Mouse (Mus musculus) adrenal gland, adult 8-10 months (tissue): ENCODE results near the gene Ccdc30. TPM values are rescaled to one million over a fixed set of nuclear protein-coding genes. Genes with fewer than 3 reads are reported as not detected.

Source experiments
- DNase-seq: peaks from one replicate; pipeline ENCODE4 v3.0.0; 2022
- total RNA-seq, 4 experiments: library from RNA; stranded (reverse); gene quantifications; 2 replicates each; pipeline ENCODE4 v1.2.4; 2022

The Ccdc30 gene
- total RNA-seq, 4 experiments from 2014 or later = 15.6 to 33.1 (median 20.5) TPM

- DNase-seq = no peak
Observed at GRCm38 (mm10) chr4:119412791-119413190, 2.5 kb downstream of the Ccdc30 start.

DNA sequence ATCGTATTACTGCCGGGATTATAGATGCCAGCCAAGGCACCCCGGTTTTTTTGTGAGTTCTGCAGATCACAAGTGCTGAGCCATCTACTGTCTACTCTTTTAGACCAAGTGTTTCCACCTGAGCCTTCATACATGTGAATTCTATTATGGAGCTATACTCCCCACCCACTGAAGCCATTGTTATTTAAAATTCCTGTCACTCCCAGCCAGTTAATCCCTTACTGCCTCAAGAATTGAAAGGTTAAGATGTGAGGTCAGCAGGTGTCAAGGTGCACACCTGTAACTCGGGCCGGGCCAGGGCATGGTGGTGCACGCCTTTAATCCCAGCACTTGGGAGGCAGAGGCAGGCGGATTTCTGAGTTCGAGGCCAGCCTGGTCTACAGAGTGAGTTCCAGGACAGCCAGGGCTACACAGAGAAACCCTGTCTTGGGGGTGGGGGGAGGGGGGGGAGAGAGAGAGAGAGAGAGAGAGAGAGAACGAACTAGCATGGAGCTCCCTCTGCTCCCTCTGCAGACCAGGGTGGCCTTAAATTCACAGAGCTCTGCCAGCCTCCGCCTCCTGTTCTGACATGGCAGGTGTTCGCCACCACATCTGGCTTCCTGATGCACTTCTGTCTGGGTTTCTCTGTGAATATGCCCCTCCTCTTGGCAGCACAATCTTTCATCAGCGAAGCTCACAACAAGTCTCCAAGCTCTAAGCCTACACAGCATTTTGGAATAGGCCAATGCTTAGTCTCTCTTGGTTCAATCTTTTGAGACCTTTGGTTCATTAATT is 3.3 kb downstream of the Ccdc30 start:
- no peak for DNase-seq

DNA sequence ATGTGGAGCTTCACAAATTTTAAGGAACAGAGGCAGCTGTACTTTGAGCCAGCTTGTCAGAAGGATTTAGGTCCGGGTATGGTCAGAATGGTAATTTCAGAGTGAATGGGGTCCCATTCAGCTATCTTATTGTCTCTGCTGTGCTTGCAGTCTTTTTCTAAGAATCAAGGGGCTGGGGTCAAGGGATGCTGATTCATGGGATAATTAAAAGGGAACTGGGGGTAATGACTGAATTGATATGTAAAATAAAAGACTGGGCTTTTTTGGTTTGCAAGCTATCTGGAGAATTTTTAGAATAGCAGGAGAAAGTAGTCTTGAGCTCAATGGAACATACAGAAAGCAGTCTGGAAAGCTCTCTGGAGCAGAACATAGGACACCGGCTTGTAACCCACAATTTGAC is 11.9 kb downstream of the Ccdc30 start:
- no peak for DNase-seq

DNA sequence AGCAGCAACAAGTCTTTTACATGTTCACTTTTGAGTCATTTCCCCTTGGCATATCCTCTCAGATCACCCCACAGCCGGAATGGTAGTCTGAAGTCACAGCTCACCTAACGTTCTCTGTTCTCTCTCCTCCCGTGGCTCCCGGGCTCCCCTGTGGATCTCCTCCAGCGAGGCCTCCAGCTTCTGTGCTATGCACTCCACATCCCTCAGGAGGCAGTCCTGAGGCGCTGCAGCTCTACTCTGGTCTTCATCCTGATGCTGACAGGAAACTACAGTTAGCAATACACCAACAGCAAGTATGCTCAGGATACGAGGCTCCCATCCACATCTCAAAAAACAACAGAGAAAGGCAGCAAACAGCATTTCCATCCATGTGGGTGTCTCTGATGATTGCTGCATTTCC is 14.4 kb downstream of the Ccdc30 start:
- DNase-seq = no peak

DNA sequence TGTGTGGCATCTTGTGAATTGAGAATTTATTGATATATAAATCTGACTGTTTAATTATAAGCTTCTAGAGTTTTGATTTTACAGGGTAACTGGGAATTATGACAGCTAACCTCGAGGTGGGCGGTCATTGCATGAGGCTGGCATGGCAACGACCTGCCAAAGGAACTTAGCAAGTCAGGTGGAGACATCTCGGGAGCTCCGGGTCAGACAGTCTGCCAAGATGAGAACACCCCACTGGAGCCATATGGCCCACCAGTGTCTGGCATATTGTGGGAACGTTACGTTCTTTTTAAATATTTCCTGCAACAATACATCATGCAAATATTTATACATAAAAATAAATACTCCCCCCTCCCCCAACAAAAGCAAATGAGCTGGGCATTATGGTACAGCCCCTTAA is 16.6 kb downstream of the Ccdc30 start:
- DNase-seq = no peak

- DNase-seq = no peak
Observed at GRCm38 (mm10) chr4:119390369-119390768, 25.0 kb downstream of the Ccdc30 start.

DNA sequence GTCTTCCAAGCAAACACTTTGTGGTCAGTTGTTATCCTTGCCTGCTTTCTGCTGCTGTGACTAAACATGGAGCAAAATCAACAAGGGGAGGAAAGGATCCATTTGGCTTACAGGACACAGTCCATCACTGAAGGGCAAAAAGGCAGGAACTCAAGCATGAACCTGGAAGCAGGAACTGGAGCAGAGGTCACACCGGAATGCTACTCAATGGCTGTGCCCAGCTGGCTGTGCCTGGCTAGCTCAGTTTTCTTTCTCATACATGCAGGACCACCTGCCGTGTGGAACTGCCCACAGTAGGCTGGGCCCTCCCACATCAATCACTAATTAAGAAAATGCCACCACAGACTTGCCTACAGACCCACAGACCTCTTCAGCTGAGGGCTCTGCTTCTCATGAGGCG is 26.1 kb downstream of the Ccdc30 start:
- DNase-seq = no peak

DNA sequence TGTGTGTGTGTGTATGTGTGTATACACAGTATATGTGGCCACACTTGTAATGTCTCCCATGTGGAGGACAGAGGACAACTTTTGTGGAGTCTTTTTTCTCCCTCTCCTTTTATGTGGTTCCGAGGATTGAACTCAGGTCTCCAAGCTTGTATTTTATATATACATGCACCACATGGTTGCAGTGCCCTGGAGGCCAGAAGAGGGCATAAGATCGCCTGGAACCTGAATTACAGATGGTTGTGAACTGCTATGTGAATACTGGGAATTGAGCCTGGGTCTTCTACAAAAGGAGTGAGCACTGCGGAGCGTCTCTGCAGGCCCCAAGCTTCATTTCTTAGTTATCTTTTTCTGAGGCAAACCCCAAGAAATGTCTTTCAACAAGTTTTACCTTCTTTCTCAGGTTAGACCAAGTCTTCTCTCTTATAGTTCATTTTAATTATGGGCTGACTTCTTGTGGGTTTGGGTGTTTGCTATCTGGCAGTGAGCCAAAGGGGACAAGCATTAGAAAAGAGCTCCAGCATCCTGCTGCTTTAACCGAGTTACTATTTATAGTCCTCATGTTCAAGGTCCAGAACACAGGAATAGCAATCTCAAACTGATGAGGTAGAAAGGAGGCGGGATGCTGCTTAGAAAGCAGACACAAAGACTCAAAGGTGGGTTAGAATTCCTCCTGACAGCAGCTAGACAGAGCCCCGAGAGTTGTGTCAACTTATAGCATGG is 33.7 kb downstream of the Ccdc30 start:
- no peak for DNase-seq

GRCm38 (mm10) chr4:119369460-119369859 is 45.9 kb downstream of the Ccdc30 start:
- DNase-seq = no peak

- DNase-seq = peak; percentile 11
Observed at GRCm38 (mm10) chr4:119366758-119367526, 48.4 kb downstream of the Ccdc30 start.

DNA sequence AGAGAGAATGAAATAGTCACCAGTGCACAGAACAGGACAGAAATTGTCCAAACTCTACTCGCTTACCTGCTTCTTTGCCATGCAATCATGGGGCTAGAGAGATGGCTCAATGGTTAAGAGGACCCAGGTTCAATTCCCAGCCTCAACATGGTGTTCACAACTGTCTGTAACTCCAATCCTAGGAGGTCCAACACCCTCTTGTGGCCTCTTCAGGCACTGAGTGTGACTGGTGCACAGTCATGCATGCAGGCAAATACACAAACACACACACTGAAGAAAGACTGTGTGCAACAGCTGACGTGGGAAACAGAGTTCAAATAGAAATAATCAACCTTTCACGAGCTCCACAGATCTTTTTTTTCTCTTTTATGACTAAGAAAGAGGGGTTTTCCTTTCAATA is 53.1 kb downstream of the Ccdc30 start:
- no peak for DNase-seq

GRCm38 (mm10) chr4:119359196-119359971 is 55.9 kb downstream of the Ccdc30 start:
- DNase-seq = peak; percentile 9

DNA sequence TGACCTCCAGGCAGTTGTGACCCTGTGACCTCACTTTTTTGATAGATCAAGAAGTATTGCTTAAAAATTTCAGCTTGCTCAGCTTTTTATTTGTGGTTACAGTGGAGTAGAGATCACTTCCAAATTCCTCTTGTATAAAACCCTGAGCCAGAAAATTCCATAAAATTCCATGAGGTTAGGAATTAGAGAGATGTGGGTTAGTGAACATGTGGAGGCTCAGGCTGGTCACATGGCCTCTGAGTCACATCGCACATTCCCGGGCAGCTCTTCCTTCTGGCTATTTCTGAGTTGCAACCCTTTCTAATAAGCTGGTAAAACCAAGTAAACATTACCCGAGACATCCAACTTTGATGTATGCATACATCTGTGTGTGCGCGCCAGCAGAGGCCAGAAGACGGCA is 69.8 kb downstream of the Ccdc30 start:
- DNase-seq = no peak

GRCm38 (mm10) chr4:119338861-119339361 is 76.4 kb downstream of the Ccdc30 start:
- no peak for DNase-seq

DNA sequence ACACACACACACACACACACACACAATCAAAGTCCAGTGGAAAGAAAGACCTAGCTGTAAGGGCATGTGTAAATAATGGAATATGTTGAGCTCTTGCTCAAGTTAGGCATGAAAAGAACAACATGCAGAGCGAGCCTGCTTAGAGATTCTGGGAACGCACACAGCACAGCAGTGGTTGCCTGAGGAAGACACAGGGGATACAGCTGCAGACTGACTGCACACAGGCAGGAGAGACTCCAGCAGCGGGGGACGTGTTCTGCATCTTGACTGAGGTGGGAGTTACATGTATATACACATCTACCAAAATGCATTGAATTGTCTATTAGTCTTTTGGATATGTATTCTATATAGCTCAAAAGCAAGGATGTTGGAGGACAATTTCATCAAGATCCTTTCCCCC is 76.9 kb downstream of the Ccdc30 start:
- no peak for DNase-seq

- peak; percentile 39 for DNase-seq
Observed at GRCm38 (mm10) chr4:119333487-119333886, 81.8 kb downstream of the Ccdc30 start.

GRCm38 (mm10) chr4:119320896-119321550 is 94.3 kb downstream of the Ccdc30 start:
- DNase-seq = no peak

DNA sequence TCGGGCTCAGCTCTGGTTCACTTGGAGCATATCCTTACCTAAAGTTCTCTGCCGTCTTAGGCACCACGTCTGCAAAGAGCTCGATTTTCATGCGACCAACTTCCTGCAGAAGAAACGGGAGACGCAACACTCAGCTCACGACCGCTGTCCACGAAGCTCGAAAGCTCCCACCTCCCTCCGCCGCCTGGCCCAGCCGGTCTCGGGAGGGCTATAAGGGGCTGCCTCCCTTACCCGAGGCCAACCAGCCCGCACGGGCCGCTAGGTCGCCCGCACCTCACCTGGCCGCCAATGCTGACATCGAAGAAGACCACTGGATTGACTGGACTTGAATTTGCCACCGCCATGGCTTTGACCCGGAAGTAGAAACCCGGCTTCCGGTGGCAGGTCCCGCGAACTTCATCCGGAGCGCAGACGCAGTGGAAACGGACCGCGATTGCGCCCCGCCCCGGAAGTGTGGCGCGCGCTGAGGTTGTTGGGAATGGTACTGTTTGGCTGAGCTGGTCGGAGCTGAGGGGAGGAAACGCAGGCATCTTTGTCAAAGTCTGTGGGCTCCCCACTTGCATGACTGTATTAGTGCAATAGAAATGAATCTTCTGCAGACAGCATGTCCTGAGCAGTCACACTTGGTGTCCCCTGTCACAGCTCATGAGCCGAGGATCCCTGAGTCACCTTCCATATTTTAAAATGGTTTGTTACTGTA is 95.0 kb downstream of the Ccdc30 start, which contains the start of gene Ppih:
Gene Ppih, minus strand, starts transcription at position 416 of the 700 bp plus-strand sequence.
- peak; percentile 93 for DNase-seq

DNA sequence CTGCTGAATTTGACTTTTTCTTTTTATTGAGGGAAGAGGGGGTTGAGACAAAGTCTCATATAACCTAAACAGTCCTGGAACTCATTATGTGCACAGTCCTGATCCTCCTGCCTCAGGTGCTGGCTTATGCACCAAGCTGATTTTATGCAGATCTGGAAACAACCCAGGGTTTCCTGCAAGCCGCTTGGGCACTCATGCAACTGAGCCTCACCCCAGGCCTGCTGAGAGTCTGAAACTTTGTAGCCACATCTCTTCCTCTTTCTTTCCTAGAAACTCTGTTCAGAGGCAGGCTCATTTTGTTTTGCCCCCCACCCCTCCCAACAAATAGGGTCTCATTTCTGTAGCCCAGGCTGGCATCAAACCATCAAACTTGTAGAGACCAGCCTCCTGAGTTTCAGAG is 101.6 kb downstream of the Ccdc30 start:
- no peak for DNase-seq

DNA sequence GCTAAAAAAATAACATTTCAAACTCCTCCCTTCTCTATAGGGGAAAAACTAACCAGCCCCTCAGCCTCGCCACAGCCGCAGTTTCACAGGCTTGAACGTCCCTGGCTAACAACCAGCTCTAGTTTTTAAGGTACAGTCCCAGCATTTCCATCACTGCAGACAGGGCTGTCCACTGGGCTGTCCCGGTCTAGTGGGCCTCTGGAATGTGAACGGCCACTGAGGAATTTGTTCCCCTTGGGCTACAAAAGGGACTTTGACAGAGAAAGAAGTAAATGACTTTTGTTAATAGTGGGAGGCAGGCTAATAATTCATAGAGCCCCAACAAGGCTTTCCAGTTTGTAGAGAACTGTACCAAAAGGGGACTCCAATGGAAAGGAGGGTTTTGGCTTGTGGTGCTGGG is 109.9 kb downstream of the Ccdc30 start:
- DNase-seq = no peak

DNA sequence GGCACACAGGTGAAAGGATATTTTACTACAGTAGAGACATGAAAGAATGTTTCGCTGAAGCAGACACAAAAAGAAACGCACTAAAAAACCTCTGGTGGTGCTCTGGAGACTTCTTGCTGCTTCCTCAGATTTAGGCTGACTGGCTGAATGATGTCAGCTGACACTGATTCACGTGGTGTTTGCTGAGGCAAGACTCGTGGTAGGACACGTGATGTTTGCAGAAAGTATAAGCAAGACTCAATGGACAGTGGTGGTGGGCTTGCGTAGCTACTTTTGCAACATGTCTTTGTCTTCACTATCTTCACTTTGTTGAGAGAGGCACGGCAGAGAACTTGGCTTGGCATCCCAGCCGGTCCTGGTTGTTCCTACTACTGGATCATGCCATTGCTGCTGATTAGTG is 112.0 kb downstream of the Ccdc30 start:
- DNase-seq = no peak
